Mouse (Mus musculus): ENCODE data around the gene E2f4. TPM values are rescaled to one million over a fixed set of nuclear protein-coding genes. Genes with fewer than 3 reads are reported as not detected.

E2f4 gene
- polyA plus RNA-seq, 1 experiment: 65.6 TPM

- no peak overlapping the region for H3K27ac ChIP-seq (ENCODE audit: insufficient read depth, low read length)
Measured at GRCm38 (mm10) chr8:105303874-105304273, 6.4 kb downstream of the E2f4 start.

GRCm38 (mm10) chr8:105304325-105305210 lies 7.1 kb downstream of the E2f4 start:
- Histone ChIP-seq H3K4me3 (ENCODE audit: insufficient read depth, low read length) (no peak overlapping the region), H3K4me1 (ENCODE audit: control insufficient read depth, insufficient read depth, low read length) (peaks cover 3% of the 10 kb centered on the region; the same call in 1 of the 2 replicates), H3K27ac (ENCODE audit: insufficient read depth, low read length) (no peak overlapping the region)
- TF ChIP-seq CTCF (IDR thresholded peaks at IDR 0.05; ENCODE audit: extremely low read depth, insufficient read depth, low read length): no peak
- peak; percentile 54; the same call in 1 of the 2 replicates for TF ChIP-seq POLR2A (IDR thresholded peaks at IDR 0.05; ENCODE audit: extremely low read depth, insufficient read depth, low read length)

More at GRCm38 (mm10) chr8:105303874-105304273, 6.4 kb downstream of the E2f4 start:
- no peak for TF ChIP-seq POLR2A (IDR thresholded peaks at IDR 0.05; ENCODE audit: extremely low read depth, insufficient read depth, low read length)
- no peak for TF ChIP-seq CTCF (IDR thresholded peaks at IDR 0.05; ENCODE audit: extremely low read depth, insufficient read depth, low read length)
- Histone ChIP-seq H3K4me1 (ENCODE audit: control insufficient read depth, insufficient read depth, low read length) (peaks cover 5% of the 10 kb centered on the region; the same call in 1 of the 2 replicates), H3K4me3 (ENCODE audit: insufficient read depth, low read length) (no peak overlapping the region)

GRCm38 (mm10) chr8:105305211-105306145 lies 8.0 kb downstream of the E2f4 start, which contains the start of gene Elmo3:
Elmo3 (plus strand) TSS chr8:105305601.
- Histone ChIP-seq H3K4me3 (ENCODE audit: insufficient read depth, low read length) (peak within 1 kb of the TSS; percentile 21), H3K27ac (ENCODE audit: insufficient read depth, low read length) (0 out of 2 replicates have a peak within 1 kb of the TSS, but pooled peaks have one; percentile 22), H3K4me1 (ENCODE audit: control insufficient read depth, insufficient read depth, low read length) (peaks cover 3% of the 10 kb centered on the region; the same call in 1 of the 2 replicates)
- TF ChIP-seq CTCF (IDR thresholded peaks at IDR 0.05; ENCODE audit: extremely low read depth, insufficient read depth, low read length) (no peak), POLR2A (IDR thresholded peaks at IDR 0.05; ENCODE audit: extremely low read depth, insufficient read depth, low read length) (peak; percentile 34; the same call in 1 of the 2 replicates)

GRCm38 (mm10) chr8:105306146-105306691 lies 8.8 kb downstream of the E2f4 start:
- TF ChIP-seq POLR2A (IDR thresholded peaks at IDR 0.05; ENCODE audit: extremely low read depth, insufficient read depth, low read length) (0 out of 2 replicates have a peak, but pooled peaks have one; percentile 24), CTCF (IDR thresholded peaks at IDR 0.05; ENCODE audit: extremely low read depth, insufficient read depth, low read length) (0 out of 2 replicates have a peak, but pooled peaks have one; percentile 6)
- Histone ChIP-seq H3K4me3 (ENCODE audit: insufficient read depth, low read length) (peak overlapping the region; percentile 21; the same call in 1 of the 2 replicates), H3K4me1 (ENCODE audit: control insufficient read depth, insufficient read depth, low read length) (peaks cover 3% of the 10 kb centered on the region; the same call in 1 of the 2 replicates), H3K27ac (ENCODE audit: insufficient read depth, low read length) (0 out of 2 replicates have a peak overlapping the region, but pooled peaks have one; percentile 22)

GRCm38 (mm10) chr8:105307670-105308069 lies 10.2 kb downstream of the E2f4 start:
- no peak overlapping the region for H3K27ac ChIP-seq (ENCODE audit: insufficient read depth, low read length)
- no peak for TF ChIP-seq CTCF (IDR thresholded peaks at IDR 0.05; ENCODE audit: extremely low read depth, insufficient read depth, low read length)
- TF ChIP-seq POLR2A (IDR thresholded peaks at IDR 0.05; ENCODE audit: extremely low read depth, insufficient read depth, low read length): no peak
- H3K4me1 ChIP-seq (ENCODE audit: control insufficient read depth, insufficient read depth, low read length): peaks cover 3% of the 10 kb centered on the region; the same call in 1 of the 2 replicates
- H3K4me3 ChIP-seq (ENCODE audit: insufficient read depth, low read length): no peak overlapping the region

GRCm38 (mm10) chr8:105308428-105308827 lies 11.0 kb downstream of the E2f4 start:
- Histone ChIP-seq H3K4me1 (ENCODE audit: control insufficient read depth, insufficient read depth, low read length) (peaks cover 3% of the 10 kb centered on the region; the same call in 1 of the 2 replicates), H3K4me3 (ENCODE audit: insufficient read depth, low read length) (no peak overlapping the region), H3K27ac (ENCODE audit: insufficient read depth, low read length) (no peak overlapping the region)
- TF ChIP-seq POLR2A (IDR thresholded peaks at IDR 0.05; ENCODE audit: extremely low read depth, insufficient read depth, low read length): no peak
- TF ChIP-seq CTCF (IDR thresholded peaks at IDR 0.05; ENCODE audit: extremely low read depth, insufficient read depth, low read length): no peak

- H3K4me3 ChIP-seq (ENCODE audit: insufficient read depth, low read length): no peak overlapping the region
- no peak for TF ChIP-seq POLR2A (IDR thresholded peaks at IDR 0.05; ENCODE audit: extremely low read depth, insufficient read depth, low read length)
- no peak overlapping the region for H3K27ac ChIP-seq (ENCODE audit: insufficient read depth, low read length)
- H3K4me1 ChIP-seq (ENCODE audit: control insufficient read depth, insufficient read depth, low read length): peaks cover 3% of the 10 kb centered on the region; the same call in 1 of the 2 replicates
Measured at GRCm38 (mm10) chr8:105309142-105309847, 11.8 kb downstream of the E2f4 start.

- Histone ChIP-seq H3K4me1 (ENCODE audit: control insufficient read depth, insufficient read depth, low read length) (peaks cover 3% of the 10 kb centered on the region; the same call in 1 of the 2 replicates), H3K27ac (ENCODE audit: insufficient read depth, low read length) (no peak overlapping the region), H3K4me3 (ENCODE audit: insufficient read depth, low read length) (no peak overlapping the region)
- TF ChIP-seq CTCF (IDR thresholded peaks at IDR 0.05; ENCODE audit: extremely low read depth, insufficient read depth, low read length): no peak
- TF ChIP-seq POLR2A (IDR thresholded peaks at IDR 0.05; ENCODE audit: extremely low read depth, insufficient read depth, low read length): no peak
Measured at GRCm38 (mm10) chr8:105310118-105310517, 12.7 kb downstream of the E2f4 start.
